Mouse (Mus musculus) testis, adult 2 months (tissue): Measurements from ENCODE around the gene Vps52. TPM values are rescaled to one million over a fixed set of nuclear protein-coding genes. Genes with fewer than 3 reads are reported as not detected.

Source experiments
- H3K27ac ChIP-seq: fragments of 200-500 bp; 2 replicates; pipeline ENCODE4 v1.5.1; 2012; ENCODE audit warnings: low read depth, low read length; ENCODE audit not compliant: control insufficient read depth, insufficient read depth
- H3K27me3 ChIP-seq: fragments of 200-500 bp; 2 replicates; pipeline ENCODE4 v1.6.1; 2012; ENCODE audit warnings: mild to moderate bottlenecking, low read length, moderate library complexity; ENCODE audit not compliant: control insufficient read depth, insufficient read depth
- H3K36me3 ChIP-seq: fragments of 200-500 bp; 2 replicates; pipeline ENCODE4 v1.6.1; 2012; ENCODE audit warnings: mild to moderate bottlenecking, low read length; ENCODE audit not compliant: control insufficient read depth, insufficient read depth
- H3K4me1 ChIP-seq: fragments of 200-500 bp; 2 replicates; pipeline ENCODE4 v1.6.1; 2012; ENCODE audit warnings: low read length; ENCODE audit not compliant: control insufficient read depth, insufficient read depth
- H3K4me3 ChIP-seq: fragments of 200-500 bp; 2 replicates; pipeline ENCODE4 v1.5.1; 2012; ENCODE audit warnings: low read depth, mild to moderate bottlenecking, low read length, moderate library complexity, mixed read lengths; ENCODE audit not compliant: control insufficient read depth
- CTCF ChIP-seq: fragments of 200-500 bp; IDR thresholded peaks from 2 replicates; pipeline ENCODE4 v1.5.1; 2012; ENCODE audit warnings: low read depth, mild to moderate bottlenecking, inconsistent platforms, low read length, moderate library complexity; ENCODE audit not compliant: control insufficient read depth, insufficient read depth, insufficient replicate concordance
- POLR2A ChIP-seq: fragments of 200-500 bp; IDR thresholded peaks from 2 replicates; pipeline ENCODE4 v1.6.1; 2012; ENCODE audit warnings: low read depth, mild to moderate bottlenecking, inconsistent platforms, low read length, moderate library complexity; ENCODE audit not compliant: control insufficient read depth
- polyA plus RNA-seq: library from polyadenylated mRNA; depleted of rRNA; stranded (reverse); fragments of >200 nt; gene quantifications from 2 replicates; pipeline ENCODE4 v1.2.3, GENCODE M21; 2012

The Vps52 gene
- polyA plus RNA-seq, 1 experiment = 45.7 TPM

- peaks cover 26% of the 10 kb centered on the region for H3K4me1 ChIP-seq
- peak overlapping the region; percentile 85 for H3K4me3 ChIP-seq
- TF ChIP-seq CTCF (no peak), POLR2A (no peak)
- H3K27me3 ChIP-seq = no peaks in the 10 kb centered on the region
- peak overlapping the region; percentile 67 for H3K27ac ChIP-seq
- peaks cover 14% of the 10 kb centered on the region for H3K36me3 ChIP-seq
Measured at GRCm38 (mm10) chr17:33911813-33912414, 43.7 kb upstream of the Vps52 start.

GRCm38 (mm10) chr17:33913264-33913663 is 42.3 kb upstream of the Vps52 start:
- TF ChIP-seq CTCF (no peak), POLR2A (no peak)
- peak overlapping the region; percentile 90 for H3K4me3 ChIP-seq
- H3K36me3 ChIP-seq = peaks cover 14% of the 10 kb centered on the region
- H3K4me1 ChIP-seq = peaks cover 38% of the 10 kb centered on the region
- H3K27ac ChIP-seq = no peak overlapping the region
- no peaks in the 10 kb centered on the region for H3K27me3 ChIP-seq

GRCm38 (mm10) chr17:33913905-33914304 is 41.7 kb upstream of the Vps52 start:
- peak overlapping the region; percentile 90 for H3K4me3 ChIP-seq
- peaks cover 14% of the 10 kb centered on the region for H3K36me3 ChIP-seq
- no peak for TF ChIP-seq POLR2A
- no peak for TF ChIP-seq CTCF
- no peaks in the 10 kb centered on the region for H3K27me3 ChIP-seq
- H3K27ac ChIP-seq = peak overlapping the region; percentile 14
- H3K4me1 ChIP-seq = peaks cover 38% of the 10 kb centered on the region

- TF ChIP-seq CTCF (no peak), POLR2A (no peak)
- Histone ChIP-seq H3K4me3 (peak overlapping the region; percentile 90), H3K36me3 (peaks cover 14% of the 10 kb centered on the region), H3K27me3 (no peaks in the 10 kb centered on the region), H3K27ac (peak overlapping the region; percentile 87), H3K4me1 (peaks cover 47% of the 10 kb centered on the region)
Measured at GRCm38 (mm10) chr17:33914969-33915391, 40.6 kb upstream of the Vps52 start.

GRCm38 (mm10) chr17:33915671-33916250 is 39.9 kb upstream of the Vps52 start, which contains the start of the genes Tapbp and Zbtb22:
Gene Tapbp, plus strand, starts transcription at chr17:33915899.
Gene Zbtb22, plus strand, starts transcription at chr17:33915904.
- Histone ChIP-seq H3K4me1 (peaks cover 47% of the 10 kb centered on the region), H3K27ac (peak within 1 kb of the TSS; percentile 87), H3K4me3 (peak within 1 kb of the TSS; percentile 92), H3K27me3 (no peaks in the 10 kb centered on the region), H3K36me3 (peaks cover 11% of the 10 kb centered on the region)
- peak; percentile 11; the same call in 1 of the 2 replicates for TF ChIP-seq POLR2A
- no peak for TF ChIP-seq CTCF

- Histone ChIP-seq H3K4me1 (peaks cover 47% of the 10 kb centered on the region), H3K27me3 (no peaks in the 10 kb centered on the region), H3K4me3 (peak overlapping the region; percentile 92), H3K36me3 (peaks cover 8% of the 10 kb centered on the region), H3K27ac (peak overlapping the region; percentile 83)
- TF ChIP-seq CTCF = no peak
- no peak for TF ChIP-seq POLR2A
Measured at GRCm38 (mm10) chr17:33916294-33916693, 39.3 kb upstream of the Vps52 start.

GRCm38 (mm10) chr17:33916847-33917655 is 38.6 kb upstream of the Vps52 start:
- Histone ChIP-seq H3K27ac (peak overlapping the region; percentile 83), H3K36me3 (peaks cover 6% of the 10 kb centered on the region), H3K4me3 (peak overlapping the region; percentile 92), H3K4me1 (peaks cover 45% of the 10 kb centered on the region), H3K27me3 (no peaks in the 10 kb centered on the region)
- TF ChIP-seq POLR2A (no peak; the same call in 1 of the 2 replicates), CTCF (0 out of 2 replicates have a peak, but pooled peaks have one; percentile 0)
